Mouse (Mus musculus) embryonic facial prominence, embryonic 12.5 days (tissue): ENCODE measurements around the gene Zfp683. TPM values are rescaled to one million over a fixed set of nuclear protein-coding genes. Genes with fewer than 3 reads are reported as not detected.

ENCODE experiments used
- ATAC-seq: fragments of 200-750 bp; cut with Nextera tagmentation; 2 replicates; pipeline ENCODE4 v1.8.0; 2017; ENCODE audit not compliant: insufficient number of reproducible peaks, insufficient read depth, low FRiP score, low TSS enrichment
- H3K27ac ChIP-seq: fragments of 300-500 bp; sonication (generic); 2 replicates; pipeline ENCODE4 v1.5.1; 2016; ENCODE audit warnings: mild to moderate bottlenecking
- H3K27me3 ChIP-seq: fragments of 300-500 bp; sonication (generic); 2 replicates; pipeline ENCODE4 v1.6.1; 2016; ENCODE audit warnings: mild to moderate bottlenecking, moderate library complexity
- H3K36me3 ChIP-seq: fragments of 300-500 bp; sonication (generic); 2 replicates; pipeline ENCODE4 v1.6.1; 2016; ENCODE audit warnings: mild to moderate bottlenecking
- H3K4me1 ChIP-seq: fragments of 300-500 bp; sonication (generic); 2 replicates; pipeline ENCODE4 v1.6.1; 2016
- H3K4me2 ChIP-seq: fragments of 300-500 bp; sonication (generic); replicated peaks from 2 replicates; pipeline ENCODE4 v1.6.1; 2016; ENCODE audit warnings: mild to moderate bottlenecking, moderate library complexity
- H3K4me3 ChIP-seq: fragments of 300-500 bp; sonication (generic); 2 replicates; pipeline ENCODE4 v1.5.1; 2016; ENCODE audit warnings: mild to moderate bottlenecking
- H3K9ac ChIP-seq: fragments of 300-500 bp; sonication (generic); 2 replicates; pipeline ENCODE4 v1.6.1; 2016; ENCODE audit warnings: mild to moderate bottlenecking, moderate library complexity
- H3K9me3 ChIP-seq: fragments of 300-500 bp; sonication (generic); 2 replicates; pipeline ENCODE4 v1.6.1; 2016; ENCODE audit warnings: mild to moderate bottlenecking, moderate library complexity
- WGBS: fragments of 180-500 bp; shearing (Covaris S2); methylation state at CpG from one replicate; pipeline ENCODE4 v1.1.7; 2016; 5-methylcytosine and 5-hydroxymethylcytosine counted together
- polyA plus RNA-seq: library from polyadenylated mRNA; unstranded; fragments of >200 nt; fragmentation: Nextera tagmentation; extraction: Ambion mirVana; gene quantifications from 2 replicates; pipeline ENCODE4 v1.2.1, GENCODE M21; 2016

The Zfp683 gene
- polyA plus RNA-seq, 1 experiment from 2014 or later, result not detected

DNA sequence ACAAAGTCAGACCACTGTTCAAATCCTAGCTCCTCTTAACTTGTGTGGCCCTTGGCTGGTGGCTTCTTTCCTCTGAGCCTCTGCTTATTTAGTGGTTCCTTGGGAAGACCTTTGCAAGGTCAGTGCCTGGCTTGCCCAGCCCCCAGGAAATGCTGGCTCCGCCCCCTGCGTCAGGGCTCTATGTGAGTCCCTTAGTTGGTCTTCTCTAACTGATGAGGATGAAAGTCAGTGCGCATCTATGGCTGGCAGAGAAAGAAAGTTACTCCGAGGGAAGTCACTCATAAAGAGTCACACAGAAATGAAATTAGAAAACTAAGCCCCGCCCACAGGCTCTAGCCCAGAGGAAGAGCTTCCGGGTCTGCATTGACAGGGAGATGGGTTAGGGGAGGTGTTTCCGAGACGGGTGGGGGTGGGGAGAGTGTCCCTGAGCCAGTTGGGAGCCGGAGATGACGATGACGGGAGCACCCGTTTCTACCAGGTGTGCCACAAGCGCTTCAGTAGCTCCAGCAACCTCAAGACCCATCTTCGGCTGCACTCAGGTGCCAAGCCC lies 4.6 kb downstream of the Zfp683 start:
- WGBS, result 36% methylated on average over 14 of the region's 14 CpGs

DNA sequence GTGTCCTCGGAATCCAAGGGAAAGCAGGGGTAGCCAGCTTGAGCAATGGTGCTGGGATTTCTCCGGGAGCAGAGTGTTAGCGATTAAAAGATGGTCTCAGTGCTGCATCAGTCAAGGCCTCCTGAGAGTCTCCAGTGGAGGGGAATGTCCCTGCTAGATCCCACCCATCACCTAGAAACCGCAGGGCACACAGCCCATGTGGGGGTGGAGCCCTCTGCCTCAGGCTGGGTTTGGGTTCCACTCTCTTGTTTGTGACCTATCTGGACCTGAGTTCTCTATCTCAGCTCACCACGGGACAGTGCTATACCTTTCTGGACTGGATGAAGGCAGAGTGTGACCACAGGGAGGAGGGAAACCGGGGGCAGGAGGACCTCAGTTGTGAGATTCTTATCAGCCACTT lies 5.3 kb downstream of the Zfp683 start:
- Histone ChIP-seq H3K36me3 (no peaks in the 10 kb centered on the region), H3K9ac (no peak overlapping the region), H3K9me3 (no peaks in the 10 kb centered on the region), H3K27me3 (peaks cover 18% of the 10 kb centered on the region), H3K27ac (no peak overlapping the region), H3K4me2 (no peak overlapping the region), H3K4me1 (no peaks in the 10 kb centered on the region), H3K4me3 (no peak overlapping the region)
- 78% methylated on average over 6 of the region's 6 CpGs for WGBS
- ATAC-seq, result no peak

More for the DNA sequence above, 4.6 kb downstream of the Zfp683 start:
- Histone ChIP-seq H3K27me3 (peaks cover 18% of the 10 kb centered on the region), H3K4me3 (no peak overlapping the region), H3K4me1 (no peaks in the 10 kb centered on the region), H3K9ac (no peak overlapping the region), H3K27ac (no peak overlapping the region), H3K36me3 (no peaks in the 10 kb centered on the region), H3K4me2 (0 out of 2 replicates have a peak overlapping the region, but pooled peaks have one; percentile 12), H3K9me3 (no peaks in the 10 kb centered on the region)
- ATAC-seq, result no peak

- no peak within 1 kb of the TSS for H3K9ac ChIP-seq
- H3K4me1 ChIP-seq, result no peaks in the 10 kb centered on the region; the same call in 1 of the 2 replicates
- H3K27ac ChIP-seq, result no peak within 1 kb of the TSS
- no peaks in the 10 kb centered on the region for H3K36me3 ChIP-seq
- ATAC-seq, result no peak
- no peak within 1 kb of the TSS for H3K4me2 ChIP-seq
- no peaks in the 10 kb centered on the region for H3K9me3 ChIP-seq
- H3K27me3 ChIP-seq, result peaks cover 26% of the 10 kb centered on the region
- 47% methylated on average over 28 of the region's 28 CpGs for WGBS
- no peak within 1 kb of the TSS for H3K4me3 ChIP-seq
Observed at GRCm38 (mm10) chr4:134060135-134060865, 6.7 kb downstream of the Zfp683 start, which contains the start of gene Crybg2. Gene Crybg2, plus strand, starts transcription at chr4:134060815.

GRCm38 (mm10) chr4:134061166-134061830 lies 7.7 kb downstream of the Zfp683 start:
- H3K4me3 ChIP-seq, result no peak overlapping the region
- no peak for ATAC-seq
- no peaks in the 10 kb centered on the region; the same call in 1 of the 2 replicates for H3K4me1 ChIP-seq
- no peak overlapping the region for H3K9ac ChIP-seq
- H3K27me3 ChIP-seq, result peaks cover 34% of the 10 kb centered on the region
- H3K9me3 ChIP-seq, result no peaks in the 10 kb centered on the region
- H3K4me2 ChIP-seq, result no peak overlapping the region
- 56% methylated on average over 18 of the region's 18 CpGs for WGBS
- H3K27ac ChIP-seq, result no peak overlapping the region
- H3K36me3 ChIP-seq, result no peaks in the 10 kb centered on the region

GRCm38 (mm10) chr4:134061944-134062446 lies 8.4 kb downstream of the Zfp683 start:
- Histone ChIP-seq H3K4me3 (no peak overlapping the region), H3K27ac (no peak overlapping the region), H3K9me3 (no peaks in the 10 kb centered on the region), H3K4me1 (no peaks in the 10 kb centered on the region; the same call in 1 of the 2 replicates), H3K27me3 (peaks cover 40% of the 10 kb centered on the region), H3K4me2 (no peak overlapping the region), H3K9ac (no peak overlapping the region), H3K36me3 (no peaks in the 10 kb centered on the region)
- ATAC-seq, result 0 out of 2 replicates have a peak, but pooled peaks have one; percentile 25
- WGBS, result 49% methylated on average over 8 of the region's 8 CpGs

DNA sequence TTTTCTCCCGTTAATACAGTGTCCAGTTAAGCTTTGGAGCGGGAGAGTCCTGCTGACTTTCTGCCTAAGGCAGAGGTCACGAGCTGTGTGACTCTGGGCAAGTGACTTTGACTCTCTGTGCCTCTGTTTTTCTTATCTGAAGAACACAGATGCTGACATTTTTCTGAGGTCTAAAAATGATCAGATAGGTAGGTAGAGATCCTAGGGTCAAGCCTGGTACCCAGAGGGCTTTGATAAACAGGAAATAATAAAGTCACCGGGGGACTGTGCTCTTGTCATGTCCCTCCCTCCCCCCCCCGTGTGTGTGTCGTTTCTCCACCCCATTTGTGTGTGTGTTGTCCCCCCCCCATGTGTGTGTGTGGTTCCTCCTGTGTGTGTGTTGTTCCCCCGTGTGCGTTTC lies 8.9 kb downstream of the Zfp683 start:
- H3K9ac ChIP-seq, result no peak overlapping the region
- H3K27me3 ChIP-seq, result peaks cover 40% of the 10 kb centered on the region
- H3K4me2 ChIP-seq, result no peak overlapping the region
- H3K4me3 ChIP-seq, result no peak overlapping the region
- 64% methylated on average over 7 of the region's 8 CpGs for WGBS
- H3K4me1 ChIP-seq, result no peaks in the 10 kb centered on the region; the same call in 1 of the 2 replicates
- no peak overlapping the region for H3K27ac ChIP-seq
- no peak for ATAC-seq
- H3K36me3 ChIP-seq, result no peaks in the 10 kb centered on the region
- no peaks in the 10 kb centered on the region for H3K9me3 ChIP-seq

DNA sequence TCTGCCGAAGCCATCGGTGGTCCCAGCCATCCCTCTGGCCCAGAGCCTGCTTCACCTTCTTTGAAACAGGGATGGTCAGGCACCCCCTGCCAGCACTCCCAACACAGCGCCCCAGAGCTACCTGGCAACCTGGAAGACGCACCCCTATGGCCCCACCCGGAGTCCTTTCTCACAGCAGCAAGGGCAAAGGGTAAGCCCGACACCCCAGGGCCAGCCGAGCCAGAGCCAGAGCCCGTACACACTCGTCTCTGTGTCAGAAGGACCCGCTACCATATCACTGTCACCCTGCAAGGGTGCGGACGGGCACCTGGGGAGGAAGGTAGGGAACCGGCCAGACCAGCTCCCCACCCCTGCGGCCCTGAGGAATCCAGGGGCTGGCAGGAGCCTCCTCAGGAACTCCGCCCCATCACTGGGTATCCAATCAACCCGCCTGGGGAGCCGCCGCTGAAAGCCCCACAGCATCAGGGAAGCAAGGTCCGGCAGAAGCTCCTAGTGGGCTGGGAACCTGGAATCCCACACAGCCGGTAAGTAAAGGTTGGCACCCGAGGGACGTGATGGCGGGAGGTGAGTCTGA lies 11.9 kb downstream of the Zfp683 start:
- H3K9ac ChIP-seq, result no peak overlapping the region; the same call in 1 of the 2 replicates
- no peaks in the 10 kb centered on the region for H3K9me3 ChIP-seq
- ATAC-seq, result no peak
- 19% methylated on average over 23 of the region's 23 CpGs for WGBS
- no peaks in the 10 kb centered on the region for H3K36me3 ChIP-seq
- no peak overlapping the region for H3K4me3 ChIP-seq
- peak overlapping the region; percentile 22 for H3K4me2 ChIP-seq
- no peaks in the 10 kb centered on the region; the same call in 1 of the 2 replicates for H3K4me1 ChIP-seq
- H3K27ac ChIP-seq, result no peak overlapping the region
- peaks cover 32% of the 10 kb centered on the region for H3K27me3 ChIP-seq

- no peak for ATAC-seq
- Histone ChIP-seq H3K36me3 (no peaks in the 10 kb centered on the region), H3K4me3 (no peak overlapping the region), H3K27me3 (peaks cover 25% of the 10 kb centered on the region), H3K4me1 (no peaks in the 10 kb centered on the region; the same call in 1 of the 2 replicates), H3K9me3 (no peaks in the 10 kb centered on the region), H3K27ac (no peak overlapping the region), H3K4me2 (no peak overlapping the region), H3K9ac (no peak overlapping the region)
- 93% methylated on average over 8 of the region's 8 CpGs for WGBS
Observed at GRCm38 (mm10) chr4:134067383-134067782, 13.7 kb downstream of the Zfp683 start.

GRCm38 (mm10) chr4:134067833-134068544 lies 14.4 kb downstream of the Zfp683 start:
- Histone ChIP-seq H3K4me3 (no peak overlapping the region), H3K4me2 (no peak overlapping the region), H3K4me1 (no peaks in the 10 kb centered on the region; the same call in 1 of the 2 replicates), H3K27ac (no peak overlapping the region), H3K9ac (no peak overlapping the region), H3K27me3 (peaks cover 22% of the 10 kb centered on the region), H3K9me3 (no peaks in the 10 kb centered on the region), H3K36me3 (no peaks in the 10 kb centered on the region)
- WGBS, result 84% methylated on average over 7 of the region's 7 CpGs
- no peak for ATAC-seq

- 83% methylated on average over 4 of the region's 4 CpGs for WGBS
- H3K4me3 ChIP-seq, result no peak overlapping the region
- no peak overlapping the region for H3K9ac ChIP-seq
- no peak overlapping the region for H3K4me2 ChIP-seq
- H3K4me1 ChIP-seq, result no peaks in the 10 kb centered on the region; the same call in 1 of the 2 replicates
- peaks cover 21% of the 10 kb centered on the region for H3K27me3 ChIP-seq
- no peaks in the 10 kb centered on the region for H3K36me3 ChIP-seq
- no peak overlapping the region for H3K27ac ChIP-seq
- no peaks in the 10 kb centered on the region for H3K9me3 ChIP-seq
- no peak for ATAC-seq
Observed at GRCm38 (mm10) chr4:134068793-134069580, 15.3 kb downstream of the Zfp683 start.
